ENCODE assay signal across 14 mouse cellular contexts in genomic region chr14:30596407-30596806, GRCm38 (mm10).
"Had no signal": no experiment of that assay in that cellular context is flagged by ENCODE, and none has a peak within 500 bp of the region (broad histone marks: within the 10 kb centered on the region; RNA-seq: fewer than 3 reads in every experiment).

No protein-coding gene starts in this region.

- H3K27ac ChIP-seq: kidney, embryonic 15.5 days; left cerebral cortex, adult 2 months; limb, embryonic 10.5 days; liver, embryonic 15.5 days; neural tube, embryonic 13.5 days had no signal

- H3K9ac ChIP-seq: kidney, embryonic 15.5 days; liver, embryonic 15.5 days; neural tube, embryonic 13.5 days had no signal

- H3K27me3 ChIP-seq: kidney, embryonic 15.5 days; liver, embryonic 15.5 days; neural tube, embryonic 13.5 days had no signal

- H3K9me3 ChIP-seq: kidney, embryonic 15.5 days; limb, embryonic 10.5 days; liver, embryonic 15.5 days; neural tube, embryonic 13.5 days had no signal

- H3K4me3 ChIP-seq: kidney, embryonic 15.5 days; left cerebral cortex, adult 2 months; limb, embryonic 10.5 days; liver, embryonic 15.5 days; neural tube, embryonic 13.5 days had no signal

- H3K4me2 ChIP-seq: kidney, embryonic 15.5 days; liver, embryonic 11.5 days; liver, embryonic 15.5 days; neural tube, embryonic 13.5 days had no signal

- DNase-seq: kidney, adult 18-20 months; kidney, postnatal 14 days; lung, adult 2 months; lung, postnatal 36 days; midbrain, embryonic 14.5 days; right cerebral cortex, postnatal 14 days; thymus, postnatal 36 days had no signal

- ATAC-seq: lung, postnatal 0 days had no signal
